Mouse (Mus musculus): ENCODE results near the gene Ugt1a2.
"Not testable (repeated sequence)": the region's sequence is repeated elsewhere in the genome, so short reads cannot be mapped to it uniquely, and the experiment has no call there.

The Ugt1a2 gene

DNA sequence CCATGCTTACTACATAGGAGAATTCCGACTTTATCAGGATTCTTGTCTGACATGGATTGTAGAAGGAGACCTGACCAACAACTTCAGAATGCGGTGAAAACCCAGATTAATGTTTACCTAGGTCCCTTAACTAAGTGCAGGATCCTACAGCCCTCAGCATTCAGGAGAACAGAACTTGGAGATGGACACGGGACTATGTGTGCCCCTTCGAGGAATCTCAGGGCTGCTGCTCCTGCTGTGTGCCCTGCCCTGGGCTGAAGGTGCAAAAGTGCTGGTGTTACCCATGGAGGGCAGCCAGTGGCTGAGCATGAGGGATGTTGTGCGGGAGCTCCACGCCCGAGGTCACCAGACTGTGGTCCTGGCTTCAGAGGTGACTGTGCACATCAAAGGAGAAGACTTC, at the start of gene Ugt1a2:
Ugt1a2 (plus strand) TSS at position 146 of the 400 bp plus-strand sequence.
- no peak for DNase-seq (ENCODE audit: low spot score)

DNA sequence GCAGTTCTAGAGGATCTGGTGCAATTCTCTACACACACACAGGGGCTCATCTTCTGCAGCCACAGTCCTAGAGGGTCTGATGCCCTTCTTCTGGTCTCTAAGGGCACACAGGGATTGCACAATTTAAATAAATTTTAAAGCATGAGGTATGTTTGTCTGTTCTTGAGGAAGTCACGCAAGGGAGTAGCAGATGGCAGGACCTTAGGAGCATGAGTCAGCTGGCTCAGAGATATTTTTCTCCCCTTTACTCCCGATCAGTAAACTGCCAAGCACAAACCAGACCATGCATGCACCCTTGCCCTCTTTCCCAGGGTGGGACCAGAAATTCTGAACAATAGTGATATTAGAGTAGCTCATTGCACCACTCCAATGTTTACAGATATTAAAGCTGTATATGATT, 42.0 kb upstream of the Ugt1a2 start:
- no peak for DNase-seq (ENCODE audit: low spot score)

DNA sequence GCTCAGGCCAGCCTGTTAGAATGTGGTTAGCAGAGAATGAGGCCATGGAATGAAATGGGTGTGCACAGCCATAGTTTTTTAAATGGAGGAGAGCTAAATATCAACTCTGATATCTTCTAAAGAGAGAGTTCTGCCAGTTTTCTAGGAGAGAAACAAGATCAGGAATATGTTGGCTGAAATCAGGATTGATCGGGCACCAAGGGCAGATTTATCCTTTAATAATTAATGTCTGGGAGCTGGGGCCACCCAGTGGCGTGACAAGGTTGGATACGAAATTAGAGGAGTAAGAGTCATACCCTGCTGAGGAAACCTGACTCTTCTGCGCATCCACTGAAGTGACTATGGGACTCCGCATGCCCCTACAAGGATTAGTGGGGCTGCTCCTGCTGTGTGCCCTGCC, 34.7 kb upstream of the Ugt1a2 start, which contains the start of gene Ugt1a5:
Ugt1a5 (plus strand) TSS at position 302 of the 400 bp plus-strand sequence.
- no peak for DNase-seq (ENCODE audit: low spot score)

DNA sequence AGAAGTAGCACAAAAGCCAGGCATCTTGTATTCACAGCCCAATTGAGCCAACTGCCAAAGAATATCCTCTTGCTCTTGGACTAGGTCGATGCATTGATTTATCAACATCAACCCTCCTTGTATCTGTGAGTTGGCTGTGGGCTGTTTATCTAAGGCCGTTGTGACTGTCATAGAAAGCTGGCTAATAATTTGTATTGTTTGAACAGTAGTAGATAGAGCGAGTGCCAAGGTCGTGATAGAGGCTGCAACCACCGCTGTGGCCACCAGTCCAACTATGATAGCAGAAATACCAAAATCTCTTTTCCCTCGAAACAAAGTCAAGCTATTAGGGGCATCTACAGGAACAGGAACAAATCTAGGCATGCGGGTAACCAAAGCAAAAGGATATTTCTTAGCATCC, 28.2 kb upstream of the Ugt1a2 start:
- not testable (repeated sequence) for DNase-seq (ENCODE audit: low spot score)

DNA sequence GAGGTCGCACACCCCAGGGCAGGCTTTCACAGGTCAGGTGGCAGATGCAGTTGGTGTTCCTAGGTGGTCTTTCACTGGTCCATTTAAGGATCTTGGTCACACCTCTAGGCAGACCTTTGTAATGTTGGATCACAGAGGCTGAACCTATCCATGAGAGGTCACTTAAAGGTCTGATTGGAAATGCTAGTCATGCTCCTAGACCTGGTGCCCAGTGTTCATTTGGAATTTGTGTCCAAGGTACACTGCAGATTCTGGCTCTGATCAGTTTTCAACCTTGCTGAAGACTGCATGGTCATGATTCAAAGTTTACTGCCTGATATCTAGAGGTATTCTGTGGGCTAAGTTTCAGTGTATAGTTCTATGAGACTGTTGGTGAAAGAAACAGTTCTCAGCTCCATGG, 20.7 kb upstream of the Ugt1a2 start:
- no peak for DNase-seq (ENCODE audit: low spot score)

DNA sequence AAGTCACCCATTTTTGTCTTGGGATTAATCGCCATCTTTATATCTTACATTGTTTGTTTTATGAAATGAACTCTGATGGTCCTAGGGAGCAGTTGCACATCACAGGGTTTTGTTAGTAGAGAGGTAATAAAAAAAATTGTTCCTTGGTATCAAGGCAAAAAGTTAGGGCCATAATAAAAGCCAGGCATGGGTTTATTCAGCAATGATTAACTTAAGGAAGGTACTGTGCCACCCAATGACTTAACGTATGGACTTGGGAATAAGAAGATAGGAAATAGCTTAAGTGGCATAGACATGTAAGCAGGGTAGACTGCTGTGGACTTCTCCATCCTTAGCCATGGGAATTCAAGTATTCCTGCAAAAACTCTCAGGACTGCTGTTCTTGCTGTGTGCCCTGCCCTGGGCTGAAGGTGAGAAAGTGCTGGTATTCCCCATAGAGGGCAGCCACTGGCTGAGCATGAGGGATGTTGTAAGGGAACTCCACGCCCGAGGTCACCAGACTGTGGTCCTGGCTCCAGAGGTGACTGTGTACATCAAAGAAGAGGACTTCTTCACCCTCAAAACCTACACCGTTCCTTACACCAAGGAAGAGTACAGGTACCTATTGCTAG, 14.0 kb upstream of the Ugt1a2 start:
- no peak for DNase-seq (ENCODE audit: low spot score)

DNA sequence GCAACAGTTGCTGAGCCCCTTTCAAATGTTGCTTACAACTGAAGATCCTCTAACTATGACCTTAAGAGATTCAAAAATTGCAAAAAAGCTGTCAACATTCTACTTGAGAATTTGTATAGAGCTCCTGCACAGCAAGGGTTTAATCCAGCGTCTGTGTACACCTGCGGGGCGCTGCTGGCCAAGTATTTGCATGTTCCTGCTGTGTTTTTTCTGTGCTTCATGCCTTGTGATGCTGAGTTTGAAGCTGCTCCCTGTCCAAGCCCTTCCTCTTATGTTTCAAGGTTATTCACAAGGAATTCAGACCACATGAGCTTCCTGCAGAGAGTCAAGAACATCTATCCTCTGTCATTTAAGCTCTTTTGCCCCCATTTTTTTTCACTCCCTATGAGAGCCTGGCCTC, 8.3 kb upstream of the Ugt1a2 start:
- no peak for DNase-seq (ENCODE audit: low spot score)

DNA sequence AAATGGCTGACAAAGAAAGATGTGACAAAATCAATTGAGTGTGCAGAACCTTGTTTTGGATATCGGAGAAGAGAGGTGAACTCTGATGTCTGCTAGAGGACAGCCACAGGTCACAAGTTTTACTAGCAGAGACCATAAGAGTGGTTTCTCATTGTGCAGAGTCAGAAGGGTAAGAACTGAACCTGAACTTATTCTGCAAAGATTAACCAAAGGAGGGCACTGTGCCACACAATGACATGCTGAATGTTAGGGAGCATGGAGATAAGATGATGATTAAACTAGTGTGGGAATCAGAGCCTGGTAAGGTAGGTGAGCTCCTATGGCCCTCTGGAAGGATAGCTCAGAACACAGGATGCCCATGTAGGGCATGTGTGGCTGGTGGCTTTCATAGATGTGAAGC, 4.7 kb upstream of the Ugt1a2 start:
- DNase-seq (ENCODE audit: low spot score), result no peak

DNA sequence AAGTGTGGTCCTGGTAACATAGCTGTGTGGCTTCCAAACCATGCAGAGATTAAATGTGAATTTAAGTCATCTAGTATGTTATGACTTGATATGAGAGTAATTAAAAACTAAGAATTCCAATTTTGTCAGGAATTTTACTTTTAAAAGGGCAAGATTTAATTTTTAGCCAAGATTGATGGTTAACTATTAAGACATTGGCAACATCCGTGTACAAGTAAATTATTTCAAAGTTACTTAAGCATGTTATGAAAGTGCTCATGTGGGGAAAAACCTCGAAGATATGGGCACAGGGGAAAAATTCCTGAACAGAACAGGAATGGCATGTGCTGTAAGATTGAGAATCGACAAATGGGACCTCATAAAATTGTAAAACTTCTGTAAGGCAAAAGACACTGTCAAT, 3.0 kb upstream of the Ugt1a2 start:
- DNase-seq (ENCODE audit: low spot score), result no peak

DNA sequence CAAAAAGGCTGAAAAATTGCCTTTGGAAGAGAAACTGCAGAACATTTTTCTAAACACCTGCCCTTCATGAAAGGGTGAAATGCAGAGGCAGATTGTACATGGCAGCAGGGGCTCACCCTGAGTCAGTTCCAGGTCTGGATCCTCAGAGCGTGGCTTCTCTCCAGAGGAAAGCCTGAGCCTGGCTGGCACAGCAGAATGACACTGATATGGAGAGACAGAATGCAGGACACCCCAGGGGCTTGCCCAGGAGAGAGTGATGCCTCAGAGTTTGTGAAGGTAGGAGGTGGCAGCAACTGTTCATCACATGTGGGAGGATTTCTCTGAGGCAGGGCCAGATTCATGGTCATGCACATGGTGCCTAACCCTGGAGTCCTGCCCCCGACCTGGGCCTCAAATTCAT, 405 bp upstream of the Ugt1a2 start:
- DNase-seq (ENCODE audit: low spot score), result no peak

DNA sequence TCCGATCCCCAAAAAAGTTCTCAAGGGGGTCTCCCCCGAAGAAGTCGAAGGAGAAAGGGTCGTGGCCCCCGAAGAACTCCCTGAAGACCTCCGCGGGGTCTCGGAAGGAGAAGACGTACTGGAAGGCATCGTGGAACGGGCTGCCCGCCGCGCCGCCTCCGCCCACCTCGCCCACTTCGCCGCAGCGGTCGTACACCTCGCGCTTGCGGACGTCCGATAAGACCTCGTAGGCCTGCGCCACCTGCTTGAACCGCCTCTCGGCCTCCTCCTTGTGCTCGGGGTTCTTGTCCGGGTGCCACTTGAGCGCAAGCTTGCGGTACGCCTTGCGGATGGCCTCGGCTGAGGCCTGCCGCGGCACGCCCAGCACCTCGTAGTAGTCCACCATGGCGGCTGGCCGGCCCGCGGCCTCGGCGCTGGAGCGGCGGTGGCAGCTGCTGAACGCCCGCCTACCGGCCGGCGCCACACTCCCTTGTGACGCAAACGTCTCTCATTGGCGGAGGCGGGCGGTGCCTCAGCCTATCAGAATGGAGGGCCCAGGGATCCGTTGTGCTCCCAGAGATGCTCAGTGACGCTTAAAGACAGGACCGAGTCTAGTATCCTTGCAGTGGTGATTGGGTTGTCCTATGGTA, 5.0 kb downstream of the Ugt1a2 start, which contains the start of gene Dnajb3:
Dnajb3 (minus strand) TSS at position 489 of the 629 bp plus-strand sequence.
- DNase-seq (ENCODE audit: low spot score), result peak; percentile 92

DNA sequence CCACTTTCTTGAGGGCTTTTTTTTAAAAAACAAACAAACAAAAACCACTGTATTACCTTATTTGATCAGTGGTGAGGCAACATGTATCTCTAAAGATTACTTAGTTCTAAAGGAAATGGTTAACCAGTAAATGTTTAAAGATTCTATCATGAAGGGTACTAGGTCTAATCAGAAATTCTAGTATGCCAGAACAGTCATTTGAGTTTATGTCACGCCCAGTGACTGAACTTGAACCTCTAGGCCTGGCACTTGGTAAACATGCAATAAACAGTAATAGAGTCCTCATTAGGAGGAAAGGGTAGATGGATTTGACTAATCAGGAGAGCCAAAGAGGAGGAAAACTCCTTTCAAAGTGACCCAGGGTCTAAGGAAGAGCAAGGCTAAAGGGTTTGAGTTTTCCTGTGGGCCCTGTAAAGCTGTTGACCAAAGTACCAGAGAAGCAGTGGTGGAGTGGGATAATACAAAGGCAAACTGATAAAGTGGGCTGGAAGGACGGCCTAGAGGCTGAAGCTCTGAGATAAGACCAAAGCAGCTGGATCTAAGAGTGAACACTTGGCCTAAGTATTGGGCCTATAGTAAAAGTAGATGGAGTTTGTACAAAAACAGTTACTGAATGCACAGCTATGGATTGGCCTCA, 6.6 kb downstream of the Ugt1a2 start:
- no peak for DNase-seq (ENCODE audit: low spot score)

DNA sequence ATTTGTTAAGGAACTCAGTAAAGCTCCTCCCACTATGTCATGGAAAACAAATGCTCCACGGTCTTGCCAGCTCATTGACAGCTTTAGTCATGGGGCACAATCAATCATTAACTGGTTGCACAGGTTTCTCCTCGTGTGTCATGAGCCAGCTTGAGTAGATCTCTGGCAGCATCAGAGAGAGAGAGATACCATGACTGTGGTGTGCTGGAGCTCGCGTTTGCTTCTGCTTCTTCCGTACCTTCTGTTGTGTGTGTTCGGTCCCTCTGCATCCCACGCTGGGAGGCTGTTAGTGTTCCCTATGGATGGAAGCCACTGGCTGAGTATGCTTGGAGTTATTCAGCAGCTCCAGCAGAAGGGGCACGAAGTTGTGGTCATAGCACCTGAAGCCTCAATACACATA, 11.4 kb downstream of the Ugt1a2 start, which contains the start of gene Ugt1a1:
Ugt1a1 (plus strand) TSS at position 148 of the 400 bp plus-strand sequence.
- DNase-seq (ENCODE audit: low spot score), result peak; percentile 8

DNA sequence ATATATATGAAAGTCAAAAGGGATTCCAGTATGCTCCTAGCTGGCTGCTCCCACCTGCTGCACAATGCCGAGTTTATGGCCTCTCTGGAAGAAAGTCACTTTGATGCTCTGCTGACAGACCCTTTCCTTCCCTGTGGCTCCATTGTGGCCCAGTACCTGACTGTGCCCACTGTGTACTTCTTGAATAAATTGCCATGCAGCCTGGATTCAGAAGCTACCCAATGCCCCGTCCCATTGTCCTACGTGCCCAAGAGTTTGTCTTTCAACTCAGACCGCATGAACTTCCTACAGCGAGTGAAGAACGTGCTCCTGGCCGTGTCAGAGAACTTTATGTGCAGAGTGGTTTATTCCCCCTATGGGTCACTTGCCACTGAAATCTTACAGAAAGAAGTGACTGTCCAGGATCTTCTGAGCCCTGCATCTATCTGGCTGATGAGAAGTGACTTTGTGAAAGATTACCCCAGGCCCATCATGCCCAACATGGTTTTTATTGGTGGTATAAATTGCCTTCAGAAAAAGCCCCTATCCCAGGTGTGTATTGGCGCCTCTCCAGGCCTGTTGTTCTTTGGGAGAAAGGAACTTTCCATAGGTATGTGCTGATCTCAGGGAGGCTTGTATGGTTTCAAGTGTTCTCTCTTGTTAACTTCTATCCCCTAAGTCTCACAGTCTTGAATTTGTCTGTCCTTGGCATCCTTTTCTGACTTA, 12.1 kb downstream of the Ugt1a2 start:
- peak; percentile 9 for DNase-seq (ENCODE audit: low spot score)

DNA sequence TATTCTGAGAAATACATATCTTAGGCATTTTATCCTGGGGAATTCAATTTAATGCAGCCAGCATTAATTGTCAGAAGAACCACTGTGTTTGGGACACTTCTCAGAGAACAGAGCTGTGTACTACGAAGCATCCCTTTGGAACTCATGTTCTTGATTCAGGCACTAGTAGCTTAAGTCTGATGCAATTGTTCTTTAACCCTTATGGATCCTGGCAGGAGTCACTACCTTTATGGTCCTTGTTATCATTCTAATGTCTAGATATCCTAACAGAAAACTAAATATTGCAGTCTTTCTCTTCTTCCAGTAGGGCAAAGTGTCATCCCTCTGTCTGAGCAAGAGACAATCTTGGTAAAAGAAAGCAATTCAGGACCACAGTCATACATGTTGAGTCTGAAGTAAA, 12.7 kb downstream of the Ugt1a2 start:
- no peak for DNase-seq (ENCODE audit: low spot score)

DNA sequence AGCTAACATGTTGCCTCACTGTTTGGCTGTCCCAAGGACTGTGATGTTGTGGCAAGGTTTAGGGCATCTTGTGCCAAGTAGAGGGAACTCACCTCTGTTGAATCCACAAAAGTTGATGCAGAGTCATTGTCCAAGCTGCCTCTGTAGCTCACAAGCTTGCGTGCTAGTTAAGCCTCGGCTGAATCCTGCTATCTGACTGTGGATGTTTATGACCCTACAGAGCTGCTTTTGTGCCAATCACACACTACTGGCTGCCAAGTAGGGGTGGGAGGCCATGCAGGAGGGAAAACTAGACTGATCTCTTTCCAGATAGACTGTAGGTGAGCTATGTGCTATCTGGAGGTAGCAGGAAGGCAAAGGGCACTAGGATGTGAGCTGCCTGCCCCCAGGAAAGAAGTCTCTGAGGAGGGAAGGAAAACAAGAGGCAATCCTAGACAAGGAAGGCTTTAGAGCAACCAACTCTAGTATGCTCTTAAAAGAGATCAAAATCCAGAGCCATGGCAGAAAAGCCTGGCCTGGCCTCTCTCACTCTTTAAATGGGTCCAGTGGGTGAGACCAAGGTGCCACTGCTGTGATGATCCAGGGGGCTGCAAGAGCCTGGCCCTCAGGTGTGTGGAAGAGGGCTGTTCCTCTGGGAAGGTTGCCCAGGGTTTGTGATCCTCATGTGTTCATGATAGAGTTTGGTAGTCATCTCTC, 13.5 kb downstream of the Ugt1a2 start:
- DNase-seq (ENCODE audit: low spot score), result peak; percentile 12

DNA sequence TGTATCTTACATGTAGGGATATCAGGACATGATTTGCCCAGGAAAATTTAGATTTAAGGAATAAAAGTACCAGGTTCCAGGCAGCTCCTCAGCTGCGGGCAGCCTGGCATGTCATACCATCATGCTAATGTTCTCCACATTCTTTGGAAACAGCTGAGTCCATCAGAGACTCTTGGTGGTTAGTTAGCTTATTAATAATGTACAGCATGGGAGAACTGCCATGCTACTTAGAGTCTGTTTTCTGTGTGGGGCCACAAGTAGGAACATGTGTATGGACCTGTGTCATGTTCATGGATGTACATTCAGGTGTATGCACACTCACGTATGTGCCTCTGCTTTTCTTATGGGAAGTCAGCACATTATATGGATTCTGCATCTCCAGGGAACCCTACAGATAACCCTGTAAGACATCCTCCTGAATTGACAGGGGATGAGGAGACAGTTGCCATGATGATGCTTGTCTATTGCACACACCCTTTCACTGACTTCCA, 14.1 kb downstream of the Ugt1a2 start:
- no peak for DNase-seq (ENCODE audit: low spot score)

DNA sequence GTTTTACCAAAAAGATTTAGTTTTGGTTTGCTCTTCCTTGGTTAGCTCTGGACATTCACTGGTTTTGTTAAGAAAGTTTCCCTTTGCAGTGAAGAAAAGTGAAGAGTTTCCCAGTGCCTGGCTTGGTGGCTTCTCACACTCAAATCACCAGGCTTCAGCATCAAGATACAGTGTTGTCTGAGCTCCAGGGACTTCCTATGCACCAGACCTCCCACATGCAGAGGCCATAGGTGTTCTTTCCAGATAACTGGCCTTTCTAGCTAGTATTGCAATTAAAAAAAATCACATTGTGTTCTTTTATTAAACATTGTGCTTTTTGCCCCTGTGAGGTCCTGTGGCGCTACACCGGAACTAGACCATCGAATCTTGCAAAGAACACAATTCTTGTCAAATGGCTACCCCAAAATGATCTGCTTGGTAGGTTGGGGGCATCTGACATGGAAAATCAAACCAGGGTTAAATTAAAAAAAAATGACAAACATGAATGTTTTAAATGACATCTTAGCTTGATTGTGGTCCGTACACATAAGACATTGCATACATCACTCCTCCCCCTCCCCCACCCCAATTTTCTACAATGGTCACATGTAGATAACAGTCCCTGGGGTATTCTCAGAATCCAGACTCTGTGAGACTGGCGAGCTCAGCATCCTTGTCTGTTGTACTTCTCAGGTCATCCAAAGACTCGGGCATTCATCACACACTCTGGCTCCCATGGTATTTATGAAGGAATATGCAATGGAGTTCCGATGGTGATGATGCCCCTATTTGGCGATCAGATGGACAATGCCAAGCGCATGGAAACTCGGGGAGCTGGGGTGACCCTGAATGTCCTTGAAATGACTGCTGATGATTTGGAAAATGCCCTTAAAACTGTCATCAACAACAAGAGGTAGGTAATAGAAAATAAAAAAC, 15.3 kb downstream of the Ugt1a2 start:
- DNase-seq (ENCODE audit: low spot score), result peak; percentile 9

DNA sequence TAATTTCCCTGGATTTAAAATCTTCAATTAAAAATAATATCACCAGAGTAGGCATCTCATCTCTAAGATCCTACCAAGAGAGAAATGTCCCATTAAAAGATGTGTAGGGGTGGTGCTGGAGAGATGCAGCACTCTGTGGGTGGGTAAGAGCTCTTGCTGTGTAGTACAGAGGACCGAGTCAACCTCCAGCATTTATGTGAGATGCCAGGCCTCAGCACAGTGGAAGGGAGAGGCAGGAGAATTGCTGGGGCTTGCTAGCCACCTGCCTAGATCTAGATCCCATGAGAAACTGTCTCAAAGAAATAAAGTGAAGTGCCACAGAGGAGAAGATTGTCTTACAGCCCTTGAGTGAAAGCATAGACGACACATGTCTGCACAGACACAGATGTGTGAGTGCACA, 16.1 kb downstream of the Ugt1a2 start:
- no peak for DNase-seq (ENCODE audit: low spot score)

DNA sequence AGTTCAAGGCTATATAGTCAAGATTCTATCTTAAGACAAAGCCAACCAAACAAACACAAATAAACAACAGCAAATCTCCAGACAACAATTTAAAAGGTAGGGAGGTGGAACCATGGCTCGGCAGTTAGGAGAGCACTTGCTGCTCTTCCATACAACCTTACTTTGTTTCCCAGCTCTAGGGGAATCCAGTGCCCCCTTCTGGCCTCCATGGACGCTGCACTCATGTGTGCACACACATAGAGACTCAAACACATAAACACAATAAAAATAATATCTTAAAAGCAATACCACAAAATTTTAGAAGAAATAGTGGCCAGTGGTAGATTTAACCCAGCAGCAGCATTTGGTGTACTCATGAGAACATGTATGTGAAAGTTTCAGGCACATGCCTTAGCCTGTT, 16.7 kb downstream of the Ugt1a2 start:
- DNase-seq (ENCODE audit: low spot score), result no peak

DNA sequence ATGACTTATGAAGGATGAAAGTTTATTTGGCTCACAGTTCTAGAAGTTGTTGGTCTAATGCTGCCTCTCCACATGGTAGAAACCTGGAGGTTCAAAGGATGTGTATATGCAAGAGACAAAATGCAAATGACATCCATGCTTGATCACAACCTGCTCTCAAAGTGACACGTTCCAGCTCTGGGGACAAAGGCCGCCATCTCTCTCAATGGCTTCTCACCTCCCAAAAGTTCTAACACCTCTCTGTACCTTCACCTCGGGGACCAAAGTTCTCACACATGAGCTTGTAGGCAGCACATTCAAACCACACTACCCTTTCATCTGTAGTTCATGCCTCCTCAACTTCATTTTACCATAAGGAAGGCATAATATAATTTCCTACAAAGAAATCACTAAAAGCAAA, 17.2 kb downstream of the Ugt1a2 start:
- DNase-seq (ENCODE audit: low spot score), result no peak

All from testis, postnatal 14 days (tissue).